Mouse (Mus musculus) stomach, embryonic 16.5 days (tissue): ENCODE data around the gene Adck2. TPM values are rescaled to one million over a fixed set of nuclear protein-coding genes. Genes with fewer than 3 reads are reported as not detected.

Experiments
- ATAC-seq: fragments of 200-750 bp; cut with Nextera tagmentation; 2 replicates; pipeline ENCODE4 v1.8.0; 2017; ENCODE audit warnings: moderate number of reproducible peaks, moderate TSS enrichment; ENCODE audit not compliant: insufficient read depth, low FRiP score
- H3K27ac ChIP-seq: fragments of 300-500 bp; sonication (generic); 2 replicates; pipeline ENCODE4 v1.5.1; 2014; ENCODE audit warnings: low read length
- H3K27me3 ChIP-seq: fragments of 300-500 bp; sonication (generic); 2 replicates; pipeline ENCODE4 v1.6.1; 2014; ENCODE audit warnings: low read length, control low read depth, mixed read lengths; ENCODE audit not compliant: control insufficient read depth, insufficient read depth
- H3K36me3 ChIP-seq: fragments of 300-500 bp; sonication (generic); 2 replicates; pipeline ENCODE4 v1.6.1; 2014; ENCODE audit warnings: low read length; ENCODE audit not compliant: control insufficient read depth, insufficient read depth
- H3K4me1 ChIP-seq: fragments of 300-500 bp; sonication (generic); 2 replicates; pipeline ENCODE4 v1.6.1; 2014; ENCODE audit warnings: low read length, control low read depth, mixed read lengths; ENCODE audit not compliant: control insufficient read depth, insufficient read depth
- H3K4me2 ChIP-seq: fragments of 300-500 bp; sonication (generic); 2 replicates; pipeline ENCODE4 v1.6.1; 2014; ENCODE audit warnings: low read depth, low read length, mixed read lengths
- H3K4me3 ChIP-seq: fragments of 300-500 bp; sonication (generic); replicated peaks from 2 replicates; pipeline ENCODE4 v1.5.1; 2014; ENCODE audit warnings: mild to moderate bottlenecking, low read length
- H3K9ac ChIP-seq: fragments of 300-500 bp; sonication (generic); 2 replicates; pipeline ENCODE4 v1.6.1; 2014; ENCODE audit warnings: low read length
- H3K9me3 ChIP-seq: fragments of 300-500 bp; sonication (generic); replicated peaks from 2 replicates; pipeline ENCODE4 v1.6.1; 2016; ENCODE audit warnings: low read length, control low read depth; ENCODE audit not compliant: control insufficient read depth
- whole genome bisulfite sequencing: fragments of 180-500 bp; shearing (Covaris S2); extraction: QIAGEN DNeasy Blood & Tissue Kit; methylation state at CpG from one replicate; pipeline ENCODE4 v1.1.7; 2014; 5-methylcytosine and 5-hydroxymethylcytosine counted together
- polyA plus RNA-seq: library from polyadenylated mRNA; unstranded; fragments of >200 nt; fragmentation: Nextera tagmentation; extraction: Ambion mirVana; gene quantifications from 2 replicates; pipeline ENCODE4 v1.2.1, GENCODE M21; 2015

Gene Adck2
- polyA plus RNA-seq, 1 experiment from 2014 or later, result 33.5 TPM

DNA sequence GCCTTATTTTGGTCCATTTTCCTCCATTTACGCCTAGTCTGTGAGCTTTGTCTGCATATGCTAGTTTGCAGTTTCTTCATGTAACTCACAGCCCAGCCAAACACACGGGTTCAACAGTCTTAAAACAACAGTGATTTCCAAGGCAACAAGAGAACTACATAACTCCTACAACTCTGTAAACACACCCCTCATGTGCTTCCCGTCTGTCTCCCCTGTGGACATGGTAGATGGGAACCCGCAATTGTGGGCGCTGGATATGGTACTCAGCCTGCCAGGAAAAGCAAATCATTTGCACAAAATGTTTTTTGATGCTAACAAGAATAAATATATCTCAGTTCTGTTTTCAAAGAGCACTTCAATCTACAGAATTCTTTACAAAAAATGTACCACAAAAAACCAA, 30.9 kb downstream of the Adck2 start:
- Histone ChIP-seq H3K4me1 (no peaks in the 10 kb centered on the region), H3K27ac (no peak overlapping the region), H3K4me3 (no peak overlapping the region), H3K9me3 (no peaks in the 10 kb centered on the region), H3K4me2 (no peak overlapping the region), H3K27me3 (no peaks in the 10 kb centered on the region), H3K9ac (no peak overlapping the region), H3K36me3 (peaks cover 7% of the 10 kb centered on the region; the same call in 1 of the 2 replicates)
- WGBS, result 78% methylated on average over 5 of the region's 5 CpGs
- no peak for ATAC-seq

DNA sequence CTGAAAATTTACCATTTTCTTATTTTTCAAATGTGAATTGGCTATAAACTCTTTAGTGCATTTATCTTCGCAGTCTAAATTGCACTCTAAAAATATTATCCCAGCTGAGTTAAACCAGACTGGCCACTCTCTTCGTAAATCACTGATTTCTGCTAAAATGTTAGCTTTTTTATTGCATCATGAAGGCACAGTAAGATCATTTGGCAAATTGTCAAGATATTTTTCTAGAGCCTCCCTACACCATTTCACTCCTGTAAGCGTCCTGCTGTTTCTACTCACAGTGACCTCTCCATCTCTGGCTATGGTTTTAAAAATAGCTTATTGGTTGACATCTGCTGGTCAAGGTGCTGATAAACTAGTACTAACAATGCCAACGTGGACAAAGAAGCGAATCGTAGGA, 32.4 kb downstream of the Adck2 start:
- H3K36me3 ChIP-seq, result no peaks in the 10 kb centered on the region
- WGBS, result 59% methylated on average over 6 of the region's 6 CpGs
- no peaks in the 10 kb centered on the region for H3K4me1 ChIP-seq
- H3K4me3 ChIP-seq, result no peak overlapping the region
- no peak overlapping the region for H3K27ac ChIP-seq
- H3K4me2 ChIP-seq, result no peak overlapping the region
- no peak overlapping the region for H3K9ac ChIP-seq
- no peaks in the 10 kb centered on the region for H3K9me3 ChIP-seq
- ATAC-seq, result no peak
- H3K27me3 ChIP-seq, result no peaks in the 10 kb centered on the region

DNA sequence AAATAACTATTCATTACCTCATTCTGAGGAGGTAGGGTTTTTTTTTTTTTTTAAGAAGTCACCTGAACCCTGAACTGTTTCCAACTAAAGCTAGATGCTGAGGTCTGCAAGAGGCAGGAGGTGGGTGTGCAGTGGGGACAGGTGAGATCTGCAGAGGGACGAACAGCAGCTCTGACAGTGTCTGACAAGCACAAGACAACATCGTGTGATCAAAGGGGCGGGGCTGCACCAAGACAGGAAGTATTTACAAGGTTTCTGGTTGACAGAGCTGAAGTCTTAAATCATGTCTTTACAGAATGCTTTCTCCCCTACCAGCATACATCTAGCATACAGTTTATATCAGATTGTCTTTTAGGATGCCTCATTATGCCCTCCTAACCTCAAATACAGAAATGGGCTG, 33.2 kb downstream of the Adck2 start:
- no peak overlapping the region for H3K9ac ChIP-seq
- H3K4me2 ChIP-seq, result no peak overlapping the region
- no peaks in the 10 kb centered on the region for H3K27me3 ChIP-seq
- H3K4me1 ChIP-seq, result no peaks in the 10 kb centered on the region
- H3K4me3 ChIP-seq, result no peak overlapping the region
- 59% methylated on average over 3 of the region's 3 CpGs for WGBS
- H3K36me3 ChIP-seq, result no peaks in the 10 kb centered on the region
- no peak overlapping the region for H3K27ac ChIP-seq
- no peak for ATAC-seq
- H3K9me3 ChIP-seq, result no peaks in the 10 kb centered on the region

GRCm38 (mm10) chr6:39607365-39607764, 33.7 kb downstream of the Adck2 start:
- Histone ChIP-seq H3K36me3 (no peaks in the 10 kb centered on the region), H3K4me2 (no peak overlapping the region), H3K4me1 (no peaks in the 10 kb centered on the region), H3K27me3 (no peaks in the 10 kb centered on the region), H3K4me3 (no peak overlapping the region), H3K9ac (no peak overlapping the region), H3K9me3 (no peaks in the 10 kb centered on the region), H3K27ac (no peak overlapping the region)
- no peak for ATAC-seq
- 46% methylated on average over 5 of the region's 5 CpGs for WGBS

DNA sequence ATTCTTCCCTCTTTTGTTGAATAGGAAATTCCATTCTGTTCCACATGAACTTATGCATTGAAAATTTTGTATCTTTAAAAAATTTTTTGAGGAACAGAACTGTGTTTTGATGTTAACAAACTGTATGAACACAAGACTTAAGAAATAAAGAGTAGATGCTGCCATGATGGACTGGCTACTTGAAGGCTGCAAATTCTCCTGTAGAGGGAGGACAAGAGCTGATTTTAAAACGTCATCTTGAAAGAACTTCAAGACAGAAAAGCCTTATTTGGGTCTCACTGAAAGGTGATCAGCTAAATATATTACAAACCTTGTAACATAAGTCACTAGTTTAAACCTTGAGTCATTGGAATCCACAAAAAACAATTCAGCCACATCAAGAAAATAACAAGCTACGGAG, 36.5 kb downstream of the Adck2 start:
- Histone ChIP-seq H3K4me2 (no peak overlapping the region), H3K9ac (no peak overlapping the region), H3K36me3 (0 out of 2 replicates have a peak, but pooled peaks cover 2% of the 10 kb centered on the region), H3K27me3 (no peaks in the 10 kb centered on the region), H3K4me1 (no peaks in the 10 kb centered on the region), H3K9me3 (no peaks in the 10 kb centered on the region), H3K27ac (no peak overlapping the region), H3K4me3 (no peak overlapping the region)
- no peak for ATAC-seq
- 64% methylated on average over 2 of the region's 2 CpGs for WGBS

GRCm38 (mm10) chr6:39611296-39611695, 37.6 kb downstream of the Adck2 start:
- no peak overlapping the region for H3K9ac ChIP-seq
- 93% methylated on average over 2 of the region's 2 CpGs for WGBS
- peaks cover 6% of the 10 kb centered on the region; the same call in 1 of the 2 replicates for H3K36me3 ChIP-seq
- no peak overlapping the region for H3K4me3 ChIP-seq
- no peaks in the 10 kb centered on the region for H3K27me3 ChIP-seq
- no peaks in the 10 kb centered on the region for H3K4me1 ChIP-seq
- no peaks in the 10 kb centered on the region for H3K9me3 ChIP-seq
- ATAC-seq, result no peak
- H3K27ac ChIP-seq, result no peak overlapping the region
- H3K4me2 ChIP-seq, result no peak overlapping the region

Other genes with a start within 250 kb of the Adck2 start
- 40.6 and 42.3 TPM in 2 replicates for gene Slc37a3, start 196.2 kb upstream of the Adck2 start, polyA plus RNA-seq
- gene Rab19, start 192.7 kb upstream of the Adck2 start, polyA plus RNA-seq, result 5.2 and 6.5 TPM in 2 replicates
- gene Mkrn1, start 153.4 kb upstream of the Adck2 start, polyA plus RNA-seq, result 52.3 and 55.6 TPM in 2 replicates
- 10.8 and 10.9 TPM in 2 replicates for gene Dennd2a, start 16.0 kb upstream of the Adck2 start, polyA plus RNA-seq
- gene Gm42420, start 11.9 kb downstream of the Adck2 start, polyA plus RNA-seq, result 0.43 and 2.1 TPM in 2 replicates
- gene Ndufb2, start 18.7 kb downstream of the Adck2 start, polyA plus RNA-seq, result 307 and 337 TPM in 2 replicates
- 15.7 and 15.8 TPM in 2 replicates for gene Braf, start 151.6 kb downstream of the Adck2 start, polyA plus RNA-seq
- gene Mrps33, start 237.1 kb downstream of the Adck2 start, polyA plus RNA-seq, result 149 and 162 TPM in 2 replicates